Mouse (Mus musculus): ENCODE measurements around the gene Scamp3. TPM values are rescaled to one million over a fixed set of nuclear protein-coding genes. Genes with fewer than 3 reads are reported as not detected.

The Scamp3 gene
- polyA plus RNA-seq, 1 experiment from 2014 or later, result 108 TPM

MicroRNAs within 50 kb of the gene (microRNA counts, 519-probe panel; counts per million panel counts)
- 188 counts per million, percentile 57 among the panel's probes with 10 or more counts for microRNA mmu-miR-92b

Small RNA genes lying within 50 kb of the gene (microRNA-seq; reads per million reads assigned to microRNA genes)
- gene Mir92b, result 5,537 reads per million, percentile 90 among the genes with 10 or more reads in this experiment

Other genes with a start within 250 kb of the Scamp3 start
- 14.9 and 16.3 TPM in 2 replicates for gene Ash1l, start 226.9 kb upstream of the Scamp3 start, polyA plus RNA-seq (2016; fragmentation: Nextera tagmentation; extraction: Ambion mirVana)
- gene Dap3, start 226.3 kb upstream of the Scamp3 start, polyA plus RNA-seq (2016; fragmentation: Nextera tagmentation; extraction: Ambion mirVana), result 142 and 145 TPM in 2 replicates
- gene Rusc1, start 84.2 kb upstream of the Scamp3 start, polyA plus RNA-seq (2016; fragmentation: Nextera tagmentation; extraction: Ambion mirVana), result 15.4 and 18.5 TPM in 2 replicates
- 0.09 TPM in 1 of 2 replicates, not detected in the other for gene Gm43738, start 76.4 kb upstream of the Scamp3 start, polyA plus RNA-seq (2016; fragmentation: Nextera tagmentation; extraction: Ambion mirVana)
- 364 and 386 TPM in 2 replicates for gene Fdps, start 75.5 kb upstream of the Scamp3 start, polyA plus RNA-seq (2016; fragmentation: Nextera tagmentation; extraction: Ambion mirVana)
- 2.8 and 3.2 TPM in 2 replicates for gene Pklr, start 41.3 kb upstream of the Scamp3 start, polyA plus RNA-seq (2016; fragmentation: Nextera tagmentation; extraction: Ambion mirVana)
- gene Hcn3, start 17.3 kb upstream of the Scamp3 start, polyA plus RNA-seq (2016; fragmentation: Nextera tagmentation; extraction: Ambion mirVana), result 3.5 and 3.6 TPM in 2 replicates
- 33.6 and 36.2 TPM in 2 replicates for gene Clk2, start 12.7 kb upstream of the Scamp3 start, polyA plus RNA-seq (2016; fragmentation: Nextera tagmentation; extraction: Ambion mirVana)
- 29.0 and 30.8 TPM in 2 replicates for gene Fam189b, start 5.7 kb downstream of the Scamp3 start, polyA plus RNA-seq (2016; fragmentation: Nextera tagmentation; extraction: Ambion mirVana)
- gene Gba, start 25.5 kb downstream of the Scamp3 start, polyA plus RNA-seq (2016; fragmentation: Nextera tagmentation; extraction: Ambion mirVana), result 33.8 and 33.9 TPM in 2 replicates
- 42.0 and 43.3 TPM in 2 replicates for gene Thbs3, start 37.7 kb downstream of the Scamp3 start, polyA plus RNA-seq (2016; fragmentation: Nextera tagmentation; extraction: Ambion mirVana)
- 248 and 258 TPM in 2 replicates for gene Mtx1, start 49.6 kb downstream of the Scamp3 start, polyA plus RNA-seq (2016; fragmentation: Nextera tagmentation; extraction: Ambion mirVana)
- 0.15 and 0.81 TPM in 2 replicates for gene Muc1, start 51.6 kb downstream of the Scamp3 start, polyA plus RNA-seq (2016; fragmentation: Nextera tagmentation; extraction: Ambion mirVana)
- gene Krtcap2, start 68.5 kb downstream of the Scamp3 start, polyA plus RNA-seq (2016; fragmentation: Nextera tagmentation; extraction: Ambion mirVana), result 244 and 262 TPM in 2 replicates
- 4.0 and 4.7 TPM in 2 replicates for gene Trim46, start 68.8 kb downstream of the Scamp3 start, polyA plus RNA-seq (2016; fragmentation: Nextera tagmentation; extraction: Ambion mirVana)
- 74.1 and 84.1 TPM in 2 replicates for gene Dpm3, start 81.9 kb downstream of the Scamp3 start, polyA plus RNA-seq (2016; fragmentation: Nextera tagmentation; extraction: Ambion mirVana)
- 27.2 and 34.2 TPM in 2 replicates for gene Slc50a1, start 93.1 kb downstream of the Scamp3 start, polyA plus RNA-seq (2016; fragmentation: Nextera tagmentation; extraction: Ambion mirVana)
- gene Efna1, start 103.7 kb downstream of the Scamp3 start, polyA plus RNA-seq (2016; fragmentation: Nextera tagmentation; extraction: Ambion mirVana), result 26.7 and 27.2 TPM in 2 replicates
- gene Efna3, start 145.5 kb downstream of the Scamp3 start, polyA plus RNA-seq (2016; fragmentation: Nextera tagmentation; extraction: Ambion mirVana), result 4.5 and 6.8 TPM in 2 replicates
- 37.3 and 40.8 TPM in 2 replicates for gene Efna4, start 160.6 kb downstream of the Scamp3 start, polyA plus RNA-seq (2016; fragmentation: Nextera tagmentation; extraction: Ambion mirVana)
- 30.5 and 34.2 TPM in 2 replicates for gene Adam15, start 172.5 kb downstream of the Scamp3 start, polyA plus RNA-seq (2016; fragmentation: Nextera tagmentation; extraction: Ambion mirVana)
- 0.09 and 0.15 TPM in 2 replicates for gene Dcst2, start 184.5 kb downstream of the Scamp3 start, polyA plus RNA-seq (2016; fragmentation: Nextera tagmentation; extraction: Ambion mirVana)
- gene Dcst1, start 187.8 kb downstream of the Scamp3 start, polyA plus RNA-seq (2016; fragmentation: Nextera tagmentation; extraction: Ambion mirVana), result 0.20 and 0.47 TPM in 2 replicates
- gene Zbtb7b, start 217.3 kb downstream of the Scamp3 start, polyA plus RNA-seq (2016; fragmentation: Nextera tagmentation; extraction: Ambion mirVana), result 0.98 and 1.2 TPM in 2 replicates
- 0.74 TPM in 1 of 2 replicates, not detected in the other for gene Lenep, start 225.3 kb downstream of the Scamp3 start, polyA plus RNA-seq (2016; fragmentation: Nextera tagmentation; extraction: Ambion mirVana)
- 25.3 and 28.2 TPM in 2 replicates for gene Flad1, start 234.4 kb downstream of the Scamp3 start, polyA plus RNA-seq (2016; fragmentation: Nextera tagmentation; extraction: Ambion mirVana)
- gene Cks1b, start 240.9 kb downstream of the Scamp3 start, polyA plus RNA-seq (2016; fragmentation: Nextera tagmentation; extraction: Ambion mirVana), result 786 and 805 TPM in 2 replicates
- gene Shc1, start 241.0 kb downstream of the Scamp3 start, polyA plus RNA-seq (2016; fragmentation: Nextera tagmentation; extraction: Ambion mirVana), result 82.0 and 82.1 TPM in 2 replicates